Mouse (Mus musculus) ES-CJ7 (cell line): ENCODE results near the gene Arid5b.

ENCODE experiments used
- DNase-seq: peaks from one replicate; pipeline ENCODE4 v3.0.0; 2011; ENCODE audit warnings: low read depth, low spot score

Gene Arid5b

DNA sequence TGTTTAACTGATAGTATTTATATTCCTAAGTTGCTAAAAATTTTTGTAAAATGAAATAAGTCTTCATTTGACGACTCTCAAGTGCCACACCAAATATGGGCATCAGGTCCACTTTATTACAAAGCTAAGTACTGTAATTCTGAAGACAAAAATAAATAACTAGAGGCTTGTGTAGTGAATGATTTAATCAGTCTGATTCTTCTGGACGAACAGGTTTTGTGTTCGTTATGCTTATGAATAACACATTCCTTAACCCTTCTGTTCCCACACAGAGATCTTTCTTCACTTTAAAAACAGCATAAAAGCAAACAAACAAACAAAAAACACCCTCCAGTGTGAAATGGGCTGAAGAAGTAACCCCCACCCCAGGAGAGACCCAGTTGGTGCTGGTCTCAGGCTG, 40.4 kb downstream of the Arid5b start:
- no peak for DNase-seq

DNA sequence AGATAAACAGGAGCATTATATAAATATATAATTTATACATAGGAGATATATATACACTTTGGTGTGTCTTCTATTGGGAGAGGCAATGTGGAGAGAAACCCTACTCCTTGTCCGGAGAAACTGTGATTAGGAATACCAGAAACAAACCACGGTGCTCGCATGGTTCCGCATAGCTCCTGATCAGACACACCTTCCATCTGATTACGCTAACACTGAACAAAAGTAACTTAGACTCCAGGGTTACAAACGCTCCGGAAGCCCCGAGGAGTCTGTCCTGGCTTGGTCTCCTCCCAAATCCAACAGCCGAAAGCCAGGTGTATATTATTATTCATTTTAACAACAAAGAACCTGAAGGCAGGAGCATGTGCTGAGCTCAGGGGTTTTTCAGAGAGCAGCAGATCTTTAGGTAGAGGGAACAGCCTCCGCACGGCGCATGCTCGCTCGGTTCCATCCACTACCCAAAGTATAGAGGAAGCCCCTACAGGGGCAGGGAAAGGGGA, 41.5 kb downstream of the Arid5b start:
- DNase-seq: no peak

DNA sequence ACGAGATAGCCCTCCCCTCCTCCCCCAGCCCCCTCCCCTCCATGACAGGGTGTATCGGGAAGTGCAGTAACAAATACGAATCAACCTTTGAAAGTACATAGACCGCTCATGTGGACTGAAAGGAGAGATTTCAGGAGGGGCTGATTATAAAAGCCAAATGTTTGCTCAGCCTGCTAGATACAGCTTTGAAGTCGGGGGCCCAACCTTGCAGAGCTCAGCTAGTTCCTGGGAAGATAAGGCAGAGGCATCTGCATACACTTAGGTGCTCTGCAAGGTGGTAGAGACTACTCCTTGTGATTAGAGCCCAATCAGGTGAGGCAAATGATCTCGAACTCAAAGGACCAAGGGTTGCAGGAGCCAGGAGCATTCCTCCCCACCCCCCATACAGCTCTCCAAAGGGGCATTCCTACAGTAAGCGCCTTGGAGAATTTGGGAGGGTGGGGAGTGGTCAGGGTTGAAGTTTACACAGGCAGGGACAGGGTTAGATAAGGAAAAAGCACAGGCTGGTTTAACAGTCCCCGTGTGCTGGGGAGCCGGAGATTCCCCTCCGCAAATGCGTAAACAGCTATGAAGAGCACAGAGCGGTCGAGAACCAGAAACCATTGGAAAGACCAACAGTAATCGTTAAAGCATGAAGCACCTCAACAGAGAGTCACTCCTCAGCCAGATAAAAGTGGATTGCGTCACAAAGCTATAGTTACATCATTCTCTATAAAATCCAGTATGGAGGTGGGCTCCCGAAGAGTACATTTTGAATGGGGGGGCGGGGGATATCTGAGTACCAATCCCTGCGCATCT, 47.0 kb downstream of the Arid5b start:
- DNase-seq: peak; percentile 67

DNA sequence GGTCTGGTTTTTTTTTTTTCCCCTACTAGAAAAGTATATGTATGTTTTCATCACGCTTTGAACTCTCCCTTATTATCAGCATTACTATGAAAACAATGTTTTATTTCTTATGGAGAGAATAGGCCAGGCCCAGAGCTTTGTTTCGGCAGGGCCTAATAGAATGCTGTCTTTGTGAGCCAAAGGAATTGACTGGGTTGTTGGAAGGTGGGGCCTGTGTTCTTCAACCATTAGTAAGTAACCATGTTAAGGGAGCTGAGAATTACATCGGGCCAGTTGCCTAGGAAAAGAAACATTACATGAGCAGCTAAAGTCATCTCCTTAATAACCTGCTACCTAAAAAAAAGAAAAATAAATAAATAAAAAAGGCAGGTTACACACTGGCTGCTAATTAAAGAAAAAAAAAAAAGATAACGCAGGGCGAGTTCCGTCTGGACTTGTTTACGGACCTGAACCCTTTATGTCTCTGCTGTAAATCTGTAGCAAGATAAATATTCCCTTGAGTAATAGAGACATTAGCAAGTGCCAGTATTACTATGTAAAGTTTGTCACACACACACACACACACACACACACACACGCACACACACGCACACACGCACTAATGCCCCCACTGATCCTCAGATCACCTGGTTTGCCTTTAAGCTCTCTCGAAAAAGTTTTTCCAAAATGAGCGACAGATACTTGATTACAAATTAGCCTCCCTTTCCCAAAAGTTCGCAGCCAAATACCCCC, 47.7 kb downstream of the Arid5b start:
- no peak for DNase-seq

DNA sequence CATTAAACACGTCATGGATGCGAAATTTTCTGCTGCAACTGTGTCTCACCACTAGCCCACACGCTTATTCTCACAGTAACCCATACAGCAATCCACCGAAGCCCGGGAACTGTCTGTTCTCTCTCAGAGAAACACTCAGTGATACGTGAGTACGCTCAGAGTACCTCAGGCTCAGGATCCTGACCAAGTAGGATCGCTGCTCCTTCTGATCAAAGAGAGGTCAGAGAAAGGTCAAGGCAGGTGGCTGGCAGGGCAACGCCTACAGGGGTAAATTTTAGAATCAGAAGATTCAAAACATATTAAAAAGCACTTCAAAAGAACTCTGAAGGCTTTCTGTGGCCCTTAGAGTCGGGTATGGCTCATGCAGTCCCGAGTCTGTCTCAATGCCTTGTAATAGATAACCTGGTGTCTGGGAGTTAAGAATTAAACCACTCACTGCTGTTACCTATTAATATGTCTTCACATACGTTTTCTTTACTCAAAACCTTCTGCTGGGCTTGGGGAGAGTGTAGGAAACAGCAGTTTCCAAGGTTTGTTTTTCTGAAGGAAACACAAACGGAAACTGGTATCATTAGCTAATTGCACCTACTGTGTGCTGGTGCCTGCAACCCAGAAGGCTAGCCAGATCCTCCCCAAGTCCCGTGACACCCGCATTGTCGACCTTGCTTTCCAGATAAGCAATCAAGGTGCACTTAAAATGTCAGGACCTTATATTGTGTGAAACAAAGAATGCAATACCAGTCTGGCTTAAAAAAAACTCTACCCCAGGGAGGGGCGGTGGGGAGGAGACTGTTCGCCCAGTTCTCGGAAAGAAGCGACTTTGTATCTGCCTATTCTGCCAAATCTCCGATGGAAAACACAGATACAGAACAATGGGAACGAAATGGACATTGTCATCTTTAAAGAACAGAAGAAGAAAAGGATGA, 48.6 kb downstream of the Arid5b start:
- peak; percentile 59 for DNase-seq

DNA sequence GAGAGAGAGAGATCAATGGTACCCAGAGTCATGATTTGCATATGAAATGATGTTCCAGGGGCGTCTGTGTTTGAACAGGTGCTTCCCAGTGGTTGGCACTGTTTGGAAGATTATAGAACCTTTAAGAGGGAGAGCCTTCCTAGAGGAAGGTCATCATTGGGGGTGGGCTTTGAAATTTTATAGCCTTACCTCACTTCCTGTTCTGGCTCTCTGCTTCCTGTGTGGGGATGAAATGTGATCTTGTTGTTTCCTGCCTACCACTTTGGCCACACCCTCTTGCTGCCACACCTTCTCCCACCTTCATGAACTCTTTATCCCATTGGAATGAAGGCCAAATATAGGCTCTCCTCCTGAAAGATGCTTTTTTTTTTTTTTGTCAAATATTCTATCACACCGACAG, 55.9 kb downstream of the Arid5b start:
- DNase-seq: peak; percentile 69

DNA sequence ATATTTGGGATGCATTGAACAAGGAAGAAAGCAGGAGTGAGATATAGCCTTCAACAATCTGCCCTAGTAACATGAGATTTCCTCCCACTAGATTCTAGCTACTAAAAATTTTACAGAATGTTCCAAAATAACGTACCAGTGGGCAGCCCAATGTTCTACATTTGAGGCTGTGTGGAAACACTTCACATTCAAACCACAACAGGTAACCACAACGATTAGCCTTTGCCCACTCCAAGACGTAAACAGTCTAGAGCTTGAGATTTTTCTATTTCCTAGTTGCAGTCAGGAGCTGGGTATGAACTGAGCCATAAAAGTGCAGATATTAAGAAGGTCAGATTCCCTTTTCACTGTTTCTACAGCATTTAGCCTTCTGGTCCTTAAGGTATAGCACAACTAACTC, 56.5 kb downstream of the Arid5b start:
- DNase-seq: no peak

DNA sequence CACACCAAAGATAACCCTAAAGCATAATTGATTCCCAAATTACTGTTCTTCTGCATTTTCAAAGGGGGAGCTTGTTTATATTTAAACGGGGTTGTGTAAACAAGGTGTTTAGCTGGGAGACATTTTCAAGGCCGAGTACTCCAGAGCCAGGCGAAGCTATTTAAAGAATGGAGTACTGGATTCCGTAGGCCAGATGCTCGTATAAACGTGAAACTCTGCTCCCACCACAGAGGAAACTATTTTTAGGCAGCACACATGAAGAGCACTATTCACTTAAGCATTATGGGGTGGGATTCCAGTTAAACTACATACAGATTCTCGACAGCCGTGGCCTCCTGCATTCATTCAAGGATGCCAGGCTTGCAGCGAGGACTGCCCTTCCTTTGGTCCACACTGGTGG, 59.2 kb downstream of the Arid5b start:
- DNase-seq: no peak

DNA sequence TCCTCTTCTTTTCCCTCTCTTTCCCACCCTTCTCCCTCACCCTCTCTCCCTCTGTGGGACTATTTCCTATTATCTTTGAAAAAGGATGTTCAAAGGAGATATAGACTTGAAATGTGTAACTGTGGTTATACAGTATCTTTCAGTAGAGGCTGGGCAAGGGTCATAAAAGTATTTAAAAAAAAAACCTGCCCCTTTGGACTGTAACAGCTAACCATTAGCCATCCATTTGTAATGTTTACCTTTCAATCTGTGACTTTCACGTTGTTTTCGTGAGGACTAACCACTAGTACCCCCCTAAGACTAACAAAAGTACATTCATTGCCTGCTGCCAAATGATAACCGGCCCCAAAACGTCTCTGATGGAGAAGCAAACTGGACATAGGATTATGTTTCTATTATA, 59.9 kb downstream of the Arid5b start:
- DNase-seq: no peak

DNA sequence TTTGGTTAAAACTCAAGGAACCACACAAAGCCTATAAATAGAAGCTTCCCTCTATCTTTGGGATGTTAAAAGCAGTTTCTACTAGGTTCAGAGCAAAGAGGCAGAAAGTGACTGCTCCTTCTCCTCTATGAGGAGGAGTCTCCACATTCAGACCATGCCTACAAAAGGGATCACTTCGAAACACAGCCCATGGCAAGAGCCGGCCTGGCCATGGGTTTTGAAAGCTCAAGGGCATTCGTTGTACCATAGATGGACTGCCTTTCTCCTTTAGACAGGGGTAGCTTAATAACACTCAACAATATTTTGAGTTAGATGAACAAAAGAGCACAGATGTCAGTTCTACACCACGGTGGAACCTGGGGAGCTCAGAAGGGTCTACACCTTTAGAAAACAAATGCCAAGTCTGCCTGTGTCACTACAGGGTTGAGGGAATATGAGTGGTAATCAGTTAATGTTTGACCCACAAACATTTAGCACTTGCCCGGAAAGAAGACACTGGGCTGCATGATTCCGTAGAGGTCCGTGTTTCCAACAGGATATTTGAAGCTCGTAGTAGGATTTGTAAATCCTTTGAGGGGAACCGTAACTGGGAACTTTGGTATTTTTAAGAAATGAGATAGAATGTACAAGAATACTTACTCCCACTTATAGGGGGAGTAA, 63.6 kb downstream of the Arid5b start:
- no peak for DNase-seq

DNA sequence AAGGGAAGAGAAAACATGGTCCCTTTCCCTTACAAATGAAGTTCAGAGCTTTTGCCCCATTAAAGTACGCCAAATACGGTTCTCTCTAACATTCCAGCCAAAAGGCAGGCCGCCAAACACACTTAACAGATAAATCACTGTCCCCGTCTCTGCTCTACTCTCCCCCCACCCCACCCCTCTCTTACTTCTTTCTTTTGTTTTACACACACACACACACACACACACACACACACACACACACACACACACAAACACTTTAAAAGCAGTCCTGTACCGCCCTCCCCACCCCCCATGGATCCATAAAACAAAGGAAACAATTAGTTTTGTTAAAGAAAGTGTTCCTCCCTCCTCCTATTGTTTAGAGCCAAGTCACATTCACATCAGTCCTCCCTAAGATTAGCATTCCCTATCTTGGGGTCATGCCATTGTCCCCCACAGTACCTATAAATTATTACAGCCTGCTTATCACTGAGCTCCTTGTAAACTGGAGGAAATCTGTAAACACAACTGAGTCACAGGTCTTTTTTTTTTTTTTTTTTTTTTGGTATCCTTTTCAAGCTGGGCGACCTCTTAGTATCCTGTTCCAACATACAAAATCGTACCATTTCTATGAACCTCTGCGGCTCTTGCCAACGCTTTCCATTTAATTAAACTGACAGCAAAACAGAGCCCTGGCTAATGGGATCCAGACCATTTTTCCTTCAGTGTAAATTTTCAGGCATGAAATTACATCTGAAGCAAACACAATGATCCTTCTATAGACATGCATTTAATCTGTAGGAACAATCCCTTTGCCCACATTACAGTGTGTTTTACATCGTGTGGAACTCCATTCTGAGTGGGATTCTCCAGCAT, 66.3 kb downstream of the Arid5b start:
- DNase-seq: peak; percentile 69

DNA sequence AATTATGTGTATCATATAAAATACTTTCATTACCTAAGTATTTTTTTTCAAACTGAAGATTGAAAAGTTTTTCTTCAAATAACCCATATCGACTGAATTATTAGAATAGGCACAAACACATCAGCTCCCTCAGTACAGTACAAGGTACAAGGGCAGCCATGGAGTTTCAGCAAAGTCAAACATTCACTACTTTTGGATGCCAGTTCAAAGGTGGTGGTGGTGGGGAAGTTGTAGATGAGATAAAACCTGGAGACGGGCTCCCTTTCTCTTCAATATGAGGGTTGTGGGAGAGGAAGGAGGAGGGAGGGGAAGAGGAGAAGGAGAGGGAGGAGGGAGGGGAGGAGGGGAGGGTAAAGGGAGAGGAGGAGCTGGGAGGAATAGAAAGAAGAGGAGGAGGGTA, 67.0 kb downstream of the Arid5b start:
- no peak for DNase-seq

DNA sequence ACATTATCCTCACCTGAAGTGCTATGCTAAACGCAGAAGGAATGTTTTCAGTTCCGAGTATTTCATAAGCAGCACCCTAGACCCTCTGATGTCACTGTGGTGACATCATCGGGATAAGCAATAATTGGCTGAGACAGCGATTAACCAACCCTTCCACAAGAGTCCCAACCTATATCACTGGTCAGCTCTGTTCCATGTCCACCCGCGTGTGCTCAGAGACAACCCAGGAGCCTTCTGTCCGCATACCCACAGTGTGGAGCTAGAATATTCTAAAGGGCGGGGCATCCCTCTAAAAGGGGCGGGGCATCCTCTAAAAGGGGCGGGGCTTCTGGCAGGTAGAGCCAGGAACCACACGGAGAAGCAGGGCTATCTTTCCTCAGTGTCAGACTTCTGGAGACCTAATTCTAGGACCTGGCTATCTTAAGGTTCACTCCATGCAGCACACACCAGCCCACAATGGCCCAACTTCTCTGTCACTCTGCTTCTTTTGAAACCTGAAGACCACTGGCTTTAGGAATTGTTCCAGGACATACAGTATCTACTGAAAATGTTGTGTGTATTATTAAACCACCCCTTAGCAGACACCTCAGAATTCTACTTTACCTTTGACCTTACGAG, 68.4 kb downstream of the Arid5b start:
- DNase-seq: no peak

DNA sequence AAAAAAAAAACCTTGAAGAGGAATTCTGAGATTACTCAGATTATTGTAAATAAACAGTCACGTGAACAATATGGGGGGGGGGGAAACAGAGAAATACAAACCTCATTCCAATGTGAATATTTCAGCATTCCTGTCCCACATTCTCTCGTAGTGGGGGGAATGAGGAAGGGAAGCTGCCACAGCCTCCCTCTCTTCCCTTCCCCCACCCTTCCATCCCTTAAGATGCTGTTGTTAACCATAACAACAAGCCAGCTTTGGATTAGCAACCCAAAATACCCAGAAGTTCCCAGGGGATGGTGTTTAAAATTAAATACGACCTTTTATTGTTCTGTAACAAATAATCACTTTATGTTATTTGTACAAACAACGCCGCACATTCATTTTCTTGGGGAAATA, 69.9 kb downstream of the Arid5b start:
- DNase-seq: no peak

DNA sequence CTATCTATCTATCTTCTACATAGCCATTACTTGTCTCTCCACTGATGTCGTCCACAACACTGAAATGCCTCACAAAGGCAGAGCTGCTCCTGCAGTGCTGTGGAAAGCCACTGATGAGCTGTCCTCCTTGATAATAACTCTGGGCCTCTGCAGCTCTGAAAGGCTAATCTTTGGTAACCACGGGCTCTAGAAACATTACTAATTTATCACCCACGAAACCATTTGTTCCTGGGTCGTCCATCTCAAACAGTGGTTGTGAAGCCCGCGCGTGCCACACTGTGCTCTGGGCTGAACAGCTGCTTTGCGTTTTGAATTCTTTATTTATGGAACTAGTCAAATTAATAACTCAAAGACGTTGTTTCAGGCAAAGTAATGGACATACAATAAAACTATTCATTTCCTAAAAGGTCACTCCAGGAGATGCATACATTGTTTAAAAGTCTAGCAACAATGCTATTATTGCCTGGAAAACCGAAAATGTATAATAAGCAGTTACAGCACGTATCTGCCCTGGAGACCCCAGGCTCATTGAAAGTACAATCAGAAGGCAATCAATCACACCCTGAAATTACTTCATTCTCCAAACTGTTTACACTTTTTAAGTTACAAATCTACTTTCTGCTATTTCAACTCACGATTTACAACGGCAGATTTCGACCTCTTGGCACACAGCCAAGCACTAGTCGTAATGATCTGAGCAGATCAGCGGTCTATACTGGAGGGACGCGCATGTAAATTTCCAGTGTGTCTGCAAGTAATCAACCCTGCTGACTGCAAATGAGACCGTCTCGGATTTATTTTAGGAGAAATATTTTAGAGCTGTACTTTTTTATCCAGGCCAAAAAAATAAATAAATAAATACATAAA, 70.5 kb downstream of the Arid5b start:
- peak; percentile 31 for DNase-seq

DNA sequence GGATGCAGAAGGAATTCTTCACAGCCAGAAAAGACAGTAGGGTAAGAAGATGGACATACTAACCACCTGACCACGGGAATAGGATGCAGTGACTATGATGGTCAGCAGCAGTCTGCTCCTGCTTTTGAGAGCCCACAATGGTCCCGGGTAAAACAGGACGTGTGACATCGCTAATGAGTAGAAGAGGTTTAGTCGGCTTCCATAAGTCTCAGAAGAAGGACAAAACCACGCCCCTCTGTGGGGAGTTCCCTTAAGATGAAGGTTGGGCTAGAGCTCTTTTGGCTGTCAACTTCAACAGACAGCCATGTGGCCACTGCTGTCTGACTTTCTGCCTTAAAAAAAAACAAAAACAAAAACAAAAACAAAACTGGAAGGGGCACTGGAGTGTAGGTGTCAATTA, 74.1 kb downstream of the Arid5b start:
- no peak for DNase-seq

DNA sequence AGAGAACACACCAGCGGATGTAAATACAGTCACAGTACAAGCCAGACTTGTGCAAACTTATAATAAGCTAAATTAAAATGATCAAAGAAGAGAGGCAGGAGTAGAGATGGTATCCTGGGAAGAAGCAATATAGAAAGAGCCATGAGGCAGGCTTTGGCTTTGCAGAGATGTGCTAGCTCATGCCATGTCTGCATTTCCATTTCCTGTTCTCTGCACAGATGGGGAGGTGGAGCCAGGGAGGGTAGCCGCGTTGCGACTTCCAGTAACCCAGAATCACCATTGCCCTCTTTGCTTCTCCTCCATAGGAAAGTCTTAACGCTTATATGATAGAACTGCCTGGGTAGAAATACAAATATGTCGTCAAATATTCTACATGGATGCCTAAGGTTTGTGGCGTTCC, 74.7 kb downstream of the Arid5b start:
- no peak for DNase-seq

DNA sequence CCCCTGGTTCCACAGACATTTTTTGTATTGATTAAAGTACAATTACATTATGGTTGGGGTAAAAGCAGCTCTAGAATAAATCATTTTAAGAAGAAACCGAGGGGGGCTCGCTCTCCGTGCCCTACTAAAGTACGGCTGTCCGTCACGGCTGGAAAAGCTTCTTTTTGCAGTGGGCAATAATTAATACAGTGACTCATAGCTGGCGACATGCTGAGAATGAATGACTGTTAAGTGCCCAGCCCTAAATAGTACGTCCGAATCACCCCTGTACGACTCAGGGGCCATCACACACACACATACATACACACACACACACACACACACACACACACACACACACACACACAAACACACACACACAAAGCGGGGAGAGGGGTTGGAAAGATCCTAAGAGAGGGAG, 75.2 kb downstream of the Arid5b start:
- no peak for DNase-seq

DNA sequence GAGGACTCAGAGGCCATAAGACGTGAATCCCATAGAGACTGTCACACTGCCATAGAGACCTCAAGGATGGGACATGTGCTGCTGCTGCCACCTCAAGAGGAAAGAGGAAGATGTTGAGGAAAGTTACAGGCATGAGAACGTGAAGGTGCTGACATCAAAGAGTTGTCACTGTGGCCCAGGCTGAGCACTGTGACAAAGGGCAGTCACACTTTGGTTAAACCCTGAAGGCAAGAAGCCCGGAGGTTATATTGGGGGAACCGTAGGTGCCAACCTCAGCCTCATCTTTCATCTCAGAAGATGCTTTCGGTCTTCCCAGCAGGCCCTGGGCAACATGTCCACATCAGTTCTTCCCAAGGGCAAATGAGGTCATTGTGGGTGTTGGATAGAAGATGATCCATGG, 79.1 kb downstream of the Arid5b start:
- no peak for DNase-seq
